Mouse (Mus musculus): ENCODE measurements around the gene Ppp6c.

GRCm38 (mm10) chr2:39150943-39151342, 75.3 kb downstream of the Ppp6c start:
- TF ChIP-seq CTCF (IDR thresholded peaks at IDR 0.05; ENCODE audit: insufficient read depth, low read length) (no peak), POLR2A (IDR thresholded peaks at IDR 0.05; ENCODE audit: borderline replicate concordance, extremely low read depth, low read depth, low read length) (no peak)

Data from lung, adult 2 months (tissue).